28 mouse cellular contexts compared by ENCODE assay signal in genomic region chr1:45460767-45461166, GRCm38 (mm10). TPM values are rescaled to one million over a fixed set of nuclear protein-coding genes. Genes with fewer than 3 reads are reported as not detected.
DNase-seq lines count a peak whose midpoint lies in the region; ATAC-seq and TF ChIP-seq lines count a peak whose summit lies in the region.
"Had no signal": no experiment of that assay in that cellular context is flagged by ENCODE, and none has a peak within 500 bp of the region (broad histone marks: within the 10 kb centered on the region; RNA-seq: fewer than 3 reads in every experiment).

No protein-coding gene starts in this region.

- no peak overlapping the region for H3K4me3 ChIP-seq in embryonic facial prominence, embryonic 11.5 days (ENCODE audit: low read depth, low read length)
- H3K4me3 ChIP-seq in embryonic facial prominence, embryonic 10.5 days = no peak overlapping the region
- H3K4me3 ChIP-seq in limb, embryonic 14.5 days (replicated peaks; ENCODE audit: low read length) = no peak overlapping the region
- H3K4me3 ChIP-seq in hindbrain, embryonic 11.5 days (ENCODE audit: low read depth, low read length) = no peak overlapping the region
- H3K4me3 ChIP-seq: embryonic facial prominence, embryonic 12.5 days; erythroblast, embryonic 14.5 days; forebrain, embryonic 12.5 days; forebrain, embryonic 15.5 days; heart, adult 2 months; heart, embryonic 12.5 days; heart, embryonic 15.5 days; hindbrain, embryonic 12.5 days; hindbrain, embryonic 15.5 days; intestine, embryonic 15.5 days had no signal

- no peak overlapping the region for H3K27ac ChIP-seq in embryonic facial prominence, embryonic 11.5 days (replicated peaks; ENCODE audit: low read depth, low read length)
- H3K27ac ChIP-seq in embryonic facial prominence, embryonic 10.5 days (replicated peaks) = no peak overlapping the region
- H3K27ac ChIP-seq in limb, embryonic 14.5 days (replicated peaks; ENCODE audit: low read depth, low read length) = no peak overlapping the region
- H3K27ac ChIP-seq in hindbrain, embryonic 11.5 days (ENCODE audit: low read depth, low read length) = no peak overlapping the region
- H3K27ac ChIP-seq: embryonic facial prominence, embryonic 12.5 days; forebrain, embryonic 12.5 days; forebrain, embryonic 15.5 days; heart, adult 2 months; heart, embryonic 15.5 days; hindbrain, embryonic 12.5 days; hindbrain, embryonic 15.5 days; intestine, embryonic 15.5 days had no signal

- no peak for ATAC-seq in embryonic facial prominence, embryonic 11.5 days (replicated peaks; ENCODE audit: insufficient number of reproducible peaks, low FRiP score, low TSS enrichment, low read depth)
- no peak for ATAC-seq in limb, embryonic 14.5 days (ENCODE audit: low FRiP score, low read depth)
- ATAC-seq in hindbrain, embryonic 11.5 days (ENCODE audit: low FRiP score) = no peak
- ATAC-seq: CD4-positive, CD25-positive, alpha-beta regulatory T cell, adult 4 months; forebrain, embryonic 15.5 days; intestine, embryonic 15.5 days had no signal

- WGBS in embryonic facial prominence, embryonic 11.5 days = 61% methylated on average over 2 of the region's 2 CpGs
- 63% methylated on average over 2 of the region's 2 CpGs for WGBS in embryonic facial prominence, embryonic 10.5 days
- WGBS in limb, embryonic 14.5 days = 40% methylated on average over 2 of the region's 2 CpGs
- WGBS in hindbrain, embryonic 11.5 days = 76% methylated on average over 2 of the region's 2 CpGs

- no peak overlapping the region for H3K4me2 ChIP-seq in embryonic facial prominence, embryonic 11.5 days (ENCODE audit: low read depth, low read length)
- no peak overlapping the region for H3K4me2 ChIP-seq in limb, embryonic 14.5 days (replicated peaks; ENCODE audit: low read depth, low read length, severe bottlenecking)
- no peak overlapping the region for H3K4me2 ChIP-seq in hindbrain, embryonic 11.5 days (replicated peaks; ENCODE audit: low read depth, low read length)
- H3K4me2 ChIP-seq: embryonic facial prominence, embryonic 12.5 days; forebrain, embryonic 12.5 days; forebrain, embryonic 15.5 days; heart, embryonic 12.5 days; heart, embryonic 15.5 days; hindbrain, embryonic 12.5 days; hindbrain, embryonic 15.5 days; intestine, embryonic 15.5 days had no signal

- no peaks in the 10 kb centered on the region for H3K36me3 ChIP-seq in embryonic facial prominence, embryonic 11.5 days (replicated peaks; ENCODE audit: control insufficient read depth, insufficient read depth, low read depth, low read length)
- no peaks in the 10 kb centered on the region for H3K36me3 ChIP-seq in embryonic facial prominence, embryonic 10.5 days (replicated peaks)
- no peaks in the 10 kb centered on the region for H3K36me3 ChIP-seq in limb, embryonic 14.5 days (ENCODE audit: control insufficient read depth, insufficient read depth, low read length)
- no peaks in the 10 kb centered on the region for H3K36me3 ChIP-seq in hindbrain, embryonic 11.5 days (ENCODE audit: control insufficient read depth, insufficient read depth, low read length)
- H3K36me3 ChIP-seq: embryonic facial prominence, embryonic 12.5 days; forebrain, embryonic 12.5 days; forebrain, embryonic 15.5 days; heart, embryonic 12.5 days; heart, embryonic 15.5 days; hindbrain, embryonic 12.5 days; hindbrain, embryonic 15.5 days; intestine, embryonic 15.5 days had no signal

- no peak for TF ChIP-seq POLR2A in limb, embryonic 14.5 days (IDR thresholded peaks at IDR 0.05; ENCODE audit: borderline replicate concordance, extremely low read depth, insufficient read depth, insufficient read length)

- DNase-seq in embryonic facial prominence, embryonic 11.5 days (ENCODE audit: low spot score) = peak; percentile 61
- no peak for DNase-seq in embryonic facial prominence, embryonic 10.5 days (ENCODE audit: low spot score)
- DNase-seq in hindlimb bud, embryonic 11.5 days (ENCODE audit: extremely low spot score, low read depth, low spot score) = peak; percentile 30
- peak; percentile 39 for DNase-seq in limb, embryonic 14.5 days (ENCODE audit: low spot score)
- no peak for DNase-seq in hindbrain, embryonic 11.5 days (ENCODE audit: low spot score)
- no peak for DNase-seq in spleen, postnatal 4 days (ENCODE audit: low spot score in 2 of 2)
- DNase-seq: adrenal gland, adult 2 months; adrenal gland, postnatal 14 days; cerebellum, adult 11 months; cerebellum, adult 2 months; cerebellum, adult 9-11 months; cerebellum, postnatal 25 days; gastrocnemius, postnatal 10 days; gastrocnemius, postnatal 36 days; heart, adult 2 months; heart, postnatal 10 days; heart, postnatal 36 days; kidney, adult 11 months had no signal

- H3K9me3 ChIP-seq in embryonic facial prominence, embryonic 11.5 days (replicated peaks; ENCODE audit: control insufficient read depth, low read length) = no peaks in the 10 kb centered on the region
- no peaks in the 10 kb centered on the region for H3K9me3 ChIP-seq in embryonic facial prominence, embryonic 10.5 days
- H3K9me3 ChIP-seq in limb, embryonic 14.5 days (ENCODE audit: control insufficient read depth, low read length) = no peaks in the 10 kb centered on the region
- no peaks in the 10 kb centered on the region for H3K9me3 ChIP-seq in hindbrain, embryonic 11.5 days (ENCODE audit: control insufficient read depth, low read length)
- H3K9me3 ChIP-seq: embryonic facial prominence, embryonic 12.5 days; forebrain, embryonic 12.5 days; forebrain, embryonic 15.5 days; heart, embryonic 15.5 days; hindbrain, embryonic 12.5 days; hindbrain, embryonic 15.5 days; intestine, embryonic 15.5 days had no signal

- H3K27me3 ChIP-seq in embryonic facial prominence, embryonic 11.5 days (ENCODE audit: control insufficient read depth, insufficient read depth, low read length) = no peaks in the 10 kb centered on the region
- H3K27me3 ChIP-seq in embryonic facial prominence, embryonic 10.5 days (replicated peaks; ENCODE audit: low read depth, poor library complexity, severe bottlenecking) = no peaks in the 10 kb centered on the region
- no peaks in the 10 kb centered on the region for H3K27me3 ChIP-seq in limb, embryonic 14.5 days (ENCODE audit: control insufficient read depth, insufficient read depth, low read length)
- no peaks in the 10 kb centered on the region for H3K27me3 ChIP-seq in hindbrain, embryonic 11.5 days (ENCODE audit: control insufficient read depth, insufficient read depth, low read length)
- H3K27me3 ChIP-seq: embryonic facial prominence, embryonic 12.5 days; forebrain, embryonic 12.5 days; forebrain, embryonic 15.5 days; heart, embryonic 12.5 days; heart, embryonic 15.5 days; hindbrain, embryonic 12.5 days; hindbrain, embryonic 15.5 days; intestine, embryonic 15.5 days had no signal

- H3K9ac ChIP-seq in embryonic facial prominence, embryonic 11.5 days (replicated peaks; ENCODE audit: low read length) = no peak overlapping the region
- no peak overlapping the region for H3K9ac ChIP-seq in limb, embryonic 14.5 days (ENCODE audit: low read depth, low read length, severe bottlenecking)
- no peak overlapping the region for H3K9ac ChIP-seq in hindbrain, embryonic 11.5 days (ENCODE audit: low read depth, low read length)
- H3K9ac ChIP-seq: embryonic facial prominence, embryonic 12.5 days; forebrain, embryonic 12.5 days; forebrain, embryonic 15.5 days; heart, embryonic 12.5 days; heart, embryonic 15.5 days; hindbrain, embryonic 12.5 days; hindbrain, embryonic 15.5 days; intestine, embryonic 15.5 days had no signal

- no peaks in the 10 kb centered on the region for H3K4me1 ChIP-seq in embryonic facial prominence, embryonic 11.5 days (ENCODE audit: control insufficient read depth, insufficient read depth, low read length)
- H3K4me1 ChIP-seq in embryonic facial prominence, embryonic 10.5 days = no peaks in the 10 kb centered on the region
- no peaks in the 10 kb centered on the region for H3K4me1 ChIP-seq in limb, embryonic 14.5 days (ENCODE audit: control insufficient read depth, insufficient read depth, low read length)
- no peaks in the 10 kb centered on the region for H3K4me1 ChIP-seq in hindbrain, embryonic 11.5 days (replicated peaks; ENCODE audit: control insufficient read depth, insufficient read depth, low read length)
- H3K4me1 ChIP-seq: embryonic facial prominence, embryonic 12.5 days; forebrain, embryonic 12.5 days; forebrain, embryonic 15.5 days; heart, embryonic 12.5 days; heart, embryonic 15.5 days; hindbrain, embryonic 12.5 days; hindbrain, embryonic 15.5 days; intestine, embryonic 15.5 days had no signal

RNA-seq across cellular contexts. Expression of gene Col5a2, which starts 42.3 kb away (rescaled TPM):
- 24.6 and 24.7 TPM in 2 replicates for polyA plus RNA-seq in embryonic facial prominence, embryonic 11.5 days (2014; fragmentation: Nextera tagmentation; extraction: Ambion mirVana)
- polyA plus RNA-seq in embryonic facial prominence, embryonic 10.5 days (2016; fragmentation: Nextera tagmentation; extraction: Ambion mirVana) = 21.7 and 26.0 TPM in 2 replicates
- polyA plus RNA-seq in limb, embryonic 14.5 days (2012; rRNA removed) = 154 and 180 TPM in 2 replicates
- 182 and 184 TPM in 2 replicates for polyA plus RNA-seq in limb, embryonic 14.5 days (2014; fragmentation: Nextera tagmentation; extraction: Ambion mirVana)
- polyA plus RNA-seq in hindbrain, embryonic 11.5 days (2014; fragmentation: Nextera tagmentation; extraction: Ambion mirVana) = 20.8 and 21.8 TPM in 2 replicates
- polyA plus RNA-seq: CD4-positive, CD25-positive, alpha-beta regulatory T cell, adult 4 months had no signal

Comparison
In these comparisons a context has a peak if more than half of its experiments do, and no peak if none do; other contexts are left out.
1. DNase-seq: peak in embryonic facial prominence, embryonic 11.5 days (single experiment), hindlimb bud, embryonic 11.5 days (single experiment) and limb, embryonic 14.5 days (single experiment); none in embryonic facial prominence, embryonic 10.5 days (single experiment), hindbrain, embryonic 11.5 days (single experiment) and spleen, postnatal 4 days (0 of 2).